Mouse (Mus musculus): ENCODE measurements at regions not wholly inside any gene's neighbourhood (a gene's known extent, or its start where the extent isn't known, plus 50 kb on each side); places are given as distances from the start of the nearest gene placed in this dataset.

DNA sequence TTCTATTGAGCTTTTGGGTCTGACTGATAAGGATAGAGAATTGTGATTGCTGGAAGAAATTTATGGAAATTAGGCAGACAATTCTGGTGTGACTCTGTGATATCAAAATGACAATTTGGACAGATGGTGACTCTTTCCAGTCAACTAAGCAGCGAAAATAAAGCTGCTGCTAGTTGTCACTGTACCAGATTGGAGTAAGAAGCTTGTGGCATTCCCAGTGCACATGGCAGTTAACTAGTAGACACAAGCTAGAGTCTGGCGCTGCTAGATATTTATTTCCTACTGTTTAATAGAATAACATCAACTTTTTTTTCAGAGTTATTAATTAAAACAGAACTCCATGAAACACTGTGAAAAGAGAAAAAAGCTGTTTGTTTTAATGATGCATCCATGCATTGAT lies 1432.9 kb upstream of the Sel1l start:
- whole genome bisulfite sequencing: 77% methylated on average over 2 of the region's 2 CpGs
- H3K27me3 ChIP-seq (ENCODE audit: insufficient read depth, poor library complexity, severe bottlenecking): no peaks in the 10 kb centered on the region
- H3K4me3 ChIP-seq: no peak overlapping the region
- H3K36me3 ChIP-seq: no peaks in the 10 kb centered on the region
- no peak overlapping the region for H3K27ac ChIP-seq
- H3K4me1 ChIP-seq (replicated peaks): no peaks in the 10 kb centered on the region
- no peak for DNase-seq (ENCODE audit: low spot score)
- no peaks in the 10 kb centered on the region for H3K9me3 ChIP-seq

- no peaks in the 10 kb centered on the region for H3K4me1 ChIP-seq (replicated peaks)
- DNase-seq (ENCODE audit: low spot score): no peak
- 75% methylated on average over 2 of the region's 2 CpGs for WGBS
- H3K4me3 ChIP-seq: no peak overlapping the region
- no peaks in the 10 kb centered on the region for H3K36me3 ChIP-seq
- H3K9me3 ChIP-seq: no peaks in the 10 kb centered on the region
- no peaks in the 10 kb centered on the region for H3K27me3 ChIP-seq (ENCODE audit: insufficient read depth, poor library complexity, severe bottlenecking)
- H3K27ac ChIP-seq: no peak overlapping the region
Measured at GRCm38 (mm10) chr12:93273652-93274051, 1424.7 kb upstream of the Sel1l start.

GRCm38 (mm10) chr12:93230237-93230636 lies 1381.3 kb upstream of the Sel1l start:
- WGBS: 86% methylated on average over 3 of the region's 3 CpGs
- no peak overlapping the region for H3K27ac ChIP-seq
- no peaks in the 10 kb centered on the region for H3K27me3 ChIP-seq (ENCODE audit: insufficient read depth, poor library complexity, severe bottlenecking)

DNA sequence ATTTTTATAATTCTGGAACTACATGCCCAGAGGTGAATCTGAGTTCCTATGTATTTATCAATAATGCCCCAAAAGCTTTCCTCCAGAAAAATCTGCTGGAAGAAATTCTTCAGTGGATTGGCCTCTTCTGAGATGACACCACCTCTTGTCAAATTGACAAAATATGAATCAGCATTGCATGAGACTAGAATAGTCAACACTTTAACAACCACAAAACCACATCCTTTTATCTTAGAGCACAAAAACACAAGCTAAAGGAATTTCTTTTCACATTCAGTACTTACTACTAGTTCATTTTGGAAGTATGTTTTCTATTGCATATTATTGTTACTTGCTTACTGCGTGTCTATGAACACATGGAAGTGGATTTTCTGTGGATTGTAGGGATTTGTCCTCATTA lies 1377.9 kb upstream of the Sel1l start:
- 92% methylated on average over 1 of the region's 1 CpGs for WGBS
- no peak for DNase-seq (ENCODE audit: low spot score)
- H3K36me3 ChIP-seq: no peaks in the 10 kb centered on the region

More at GRCm38 (mm10) chr12:93230237-93230636, 1381.3 kb upstream of the Sel1l start:
- no peaks in the 10 kb centered on the region for H3K9me3 ChIP-seq
- H3K4me3 ChIP-seq: no peak overlapping the region
- no peaks in the 10 kb centered on the region for H3K36me3 ChIP-seq
- DNase-seq (ENCODE audit: low spot score): no peak
- no peaks in the 10 kb centered on the region for H3K4me1 ChIP-seq (replicated peaks)

GRCm38 (mm10) chr12:93221179-93221922 lies 1372.4 kb upstream of the Sel1l start:
- H3K4me3 ChIP-seq: no peak overlapping the region
- H3K27me3 ChIP-seq (ENCODE audit: insufficient read depth, poor library complexity, severe bottlenecking): no peaks in the 10 kb centered on the region
- no peaks in the 10 kb centered on the region for H3K9me3 ChIP-seq
- H3K27ac ChIP-seq: no peak overlapping the region
- 70% methylated on average over 6 of the region's 6 CpGs for WGBS
- H3K36me3 ChIP-seq: no peaks in the 10 kb centered on the region
- DNase-seq (ENCODE audit: low spot score): no peak
- no peaks in the 10 kb centered on the region for H3K4me1 ChIP-seq (replicated peaks)

More for the DNA sequence above, 1377.9 kb upstream of the Sel1l start:
- Histone ChIP-seq H3K9me3 (no peaks in the 10 kb centered on the region), H3K4me1 (replicated peaks) (no peaks in the 10 kb centered on the region), H3K27ac (no peak overlapping the region), H3K27me3 (ENCODE audit: insufficient read depth, poor library complexity, severe bottlenecking) (no peaks in the 10 kb centered on the region), H3K4me3 (no peak overlapping the region)

- 87% methylated on average over 3 of the region's 3 CpGs for WGBS
- H3K27ac ChIP-seq: no peak overlapping the region
- H3K9me3 ChIP-seq: no peaks in the 10 kb centered on the region
- no peaks in the 10 kb centered on the region for H3K36me3 ChIP-seq
- DNase-seq (ENCODE audit: low spot score): no peak
- no peak overlapping the region for H3K4me3 ChIP-seq
- no peaks in the 10 kb centered on the region for H3K27me3 ChIP-seq (ENCODE audit: insufficient read depth, poor library complexity, severe bottlenecking)
- no peaks in the 10 kb centered on the region for H3K4me1 ChIP-seq (replicated peaks)
Measured at GRCm38 (mm10) chr12:93207596-93207995, 1358.6 kb upstream of the Sel1l start.

- H3K36me3 ChIP-seq: no peaks in the 10 kb centered on the region
- no peak for DNase-seq (ENCODE audit: low spot score)
- H3K9me3 ChIP-seq: no peaks in the 10 kb centered on the region
- H3K27ac ChIP-seq: no peak overlapping the region
- WGBS: 82% methylated on average over 1 of the region's 1 CpGs
- H3K27me3 ChIP-seq (ENCODE audit: insufficient read depth, poor library complexity, severe bottlenecking): no peaks in the 10 kb centered on the region
- H3K4me3 ChIP-seq: no peak overlapping the region
- H3K4me1 ChIP-seq (replicated peaks): no peaks in the 10 kb centered on the region
Measured at GRCm38 (mm10) chr12:93188940-93189339, 1340.0 kb upstream of the Sel1l start.

DNA sequence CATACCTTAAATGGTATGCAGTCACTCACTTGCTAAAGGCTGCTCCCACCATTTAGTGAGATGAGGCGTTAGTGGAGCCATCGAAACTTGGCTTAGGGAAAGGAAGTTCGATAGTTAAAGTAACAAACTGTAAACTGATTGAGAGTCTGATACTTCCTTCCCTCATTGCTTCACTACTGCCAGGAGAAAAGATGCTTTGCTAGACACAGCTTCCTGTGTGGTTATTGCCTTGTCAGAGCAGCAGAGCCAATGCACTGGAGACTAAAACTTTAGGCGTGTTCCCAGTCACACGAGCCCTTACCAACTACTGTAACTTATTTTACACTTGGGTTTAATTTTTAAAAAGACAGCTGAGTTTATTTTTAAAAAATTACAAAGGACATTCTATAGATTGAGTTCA lies 1324.8 kb upstream of the Sel1l start:
- Histone ChIP-seq H3K4me1 (replicated peaks) (no peaks in the 10 kb centered on the region), H3K9me3 (no peaks in the 10 kb centered on the region), H3K4me3 (no peak overlapping the region), H3K27ac (no peak overlapping the region), H3K36me3 (no peaks in the 10 kb centered on the region), H3K27me3 (ENCODE audit: insufficient read depth, poor library complexity, severe bottlenecking) (no peaks in the 10 kb centered on the region)
- no peak for DNase-seq (ENCODE audit: low spot score)
- WGBS: 92% methylated on average over 5 of the region's 5 CpGs

GRCm38 (mm10) chr12:93160252-93160651 lies 1311.3 kb upstream of the Sel1l start:
- no peak overlapping the region for H3K27ac ChIP-seq
- H3K4me1 ChIP-seq (replicated peaks): no peaks in the 10 kb centered on the region
- H3K27me3 ChIP-seq (ENCODE audit: insufficient read depth, poor library complexity, severe bottlenecking): no peaks in the 10 kb centered on the region
- 91% methylated on average over 4 of the region's 4 CpGs for WGBS
- H3K36me3 ChIP-seq: no peaks in the 10 kb centered on the region
- H3K4me3 ChIP-seq: no peak overlapping the region
- H3K9me3 ChIP-seq: no peaks in the 10 kb centered on the region
- no peak for DNase-seq (ENCODE audit: low spot score)

DNA sequence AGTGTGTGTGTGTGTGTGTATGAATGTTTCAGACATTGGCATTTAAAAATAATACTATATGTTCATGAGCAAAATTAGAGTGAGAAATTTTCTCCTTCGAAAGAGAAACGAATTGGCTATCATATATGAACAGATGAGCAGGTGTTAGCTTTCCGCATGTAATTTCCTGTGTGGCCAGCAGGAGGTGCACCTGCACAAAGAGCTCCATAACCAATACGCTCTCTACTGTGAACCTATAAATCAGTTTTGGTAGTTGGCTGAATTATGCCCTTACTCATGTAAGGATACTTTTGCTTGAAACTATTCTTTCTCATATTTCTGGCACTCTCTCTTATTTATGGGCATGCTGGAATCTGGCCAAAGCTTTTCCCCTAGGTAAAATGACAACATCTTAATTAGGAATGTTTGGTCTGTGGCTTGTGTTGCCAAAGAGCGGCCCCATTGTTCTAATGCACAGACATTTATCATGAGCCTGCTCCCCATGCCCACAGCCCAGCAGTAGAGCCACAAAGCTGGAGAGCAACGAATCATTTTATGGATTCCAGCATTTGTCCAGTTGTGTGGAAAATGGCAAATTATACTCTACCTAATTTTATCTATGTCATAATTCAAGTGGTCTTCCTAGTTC lies 1303.8 kb upstream of the Sel1l start:
- no peaks in the 10 kb centered on the region for H3K36me3 ChIP-seq
- no peaks in the 10 kb centered on the region for H3K27me3 ChIP-seq (ENCODE audit: insufficient read depth, poor library complexity, severe bottlenecking)
- H3K4me1 ChIP-seq (replicated peaks): no peaks in the 10 kb centered on the region
- no peak overlapping the region for H3K4me3 ChIP-seq
- 60% methylated on average over 6 of the region's 6 CpGs for WGBS
- H3K9me3 ChIP-seq: no peaks in the 10 kb centered on the region
- no peak overlapping the region for H3K27ac ChIP-seq
- DNase-seq (ENCODE audit: low spot score): peak; percentile 60

DNA sequence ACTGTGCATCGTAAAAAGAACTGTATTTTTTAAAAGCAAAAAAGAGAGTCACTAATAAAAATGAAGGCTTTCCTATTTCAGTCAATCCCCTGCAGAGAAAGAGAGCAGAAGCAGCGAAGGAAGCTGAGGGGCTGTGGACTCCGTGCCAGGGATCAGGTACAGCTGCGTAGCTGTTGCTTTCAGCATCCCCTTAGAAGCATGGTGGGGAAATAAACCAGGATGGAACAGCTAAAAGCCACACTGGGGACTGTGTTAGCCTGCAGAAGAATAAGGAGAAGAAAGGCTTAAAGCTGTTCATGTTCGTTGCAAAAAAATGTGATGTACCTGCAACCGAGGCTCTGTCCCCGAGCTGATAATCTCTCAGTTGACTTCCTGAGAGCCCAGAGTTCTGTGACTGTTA lies 1302.6 kb upstream of the Sel1l start:
- no peak overlapping the region for H3K27ac ChIP-seq
- no peaks in the 10 kb centered on the region for H3K36me3 ChIP-seq
- H3K4me3 ChIP-seq: no peak overlapping the region
- H3K9me3 ChIP-seq: no peaks in the 10 kb centered on the region
- 84% methylated on average over 7 of the region's 7 CpGs for WGBS
- DNase-seq (ENCODE audit: low spot score): no peak
- no peaks in the 10 kb centered on the region for H3K4me1 ChIP-seq (replicated peaks)
- no peaks in the 10 kb centered on the region for H3K27me3 ChIP-seq (ENCODE audit: insufficient read depth, poor library complexity, severe bottlenecking)

DNA sequence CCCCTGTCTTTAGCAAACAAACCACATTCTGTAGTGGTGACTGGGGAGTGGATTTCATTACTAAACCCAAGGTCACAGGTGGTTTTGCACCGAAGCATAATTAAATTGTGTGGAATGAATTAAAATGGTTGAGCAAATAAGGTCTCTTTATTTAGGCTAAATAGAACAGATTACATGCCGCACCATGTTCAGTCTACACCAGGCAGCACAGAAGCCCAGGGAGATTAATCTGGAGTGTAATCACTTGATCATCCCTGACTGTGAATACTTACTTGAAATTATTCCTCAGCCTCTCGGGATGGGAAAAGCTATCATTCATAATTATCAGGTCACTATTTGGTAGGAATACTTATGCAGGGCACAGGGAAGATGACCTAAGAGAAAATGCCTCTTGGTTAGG lies 1293.3 kb upstream of the Sel1l start:
- Histone ChIP-seq H3K4me3 (no peak overlapping the region), H3K4me1 (replicated peaks) (no peaks in the 10 kb centered on the region), H3K27ac (no peak overlapping the region), H3K36me3 (no peaks in the 10 kb centered on the region), H3K9me3 (no peaks in the 10 kb centered on the region), H3K27me3 (ENCODE audit: insufficient read depth, poor library complexity, severe bottlenecking) (no peaks in the 10 kb centered on the region)
- WGBS: 81% methylated on average over 3 of the region's 3 CpGs
- DNase-seq (ENCODE audit: low spot score): no peak

GRCm38 (mm10) chr12:93136395-93136794 lies 1287.4 kb upstream of the Sel1l start:
- Histone ChIP-seq H3K27ac (no peak overlapping the region), H3K9me3 (no peaks in the 10 kb centered on the region), H3K4me3 (no peak overlapping the region), H3K36me3 (no peaks in the 10 kb centered on the region), H3K4me1 (replicated peaks) (no peaks in the 10 kb centered on the region), H3K27me3 (ENCODE audit: insufficient read depth, poor library complexity, severe bottlenecking) (no peaks in the 10 kb centered on the region)
- DNase-seq (ENCODE audit: low spot score): no peak
- WGBS: 71% methylated on average over 5 of the region's 5 CpGs
